ENCODE assay signal across 10 mouse cellular contexts in genomic region chr14:19919789-19920188, GRCm38 (mm10). TPM values are rescaled to one million over a fixed set of nuclear protein-coding genes. Genes with fewer than 3 reads are reported as not detected.
DNase-seq lines count a peak whose midpoint lies in the region; ATAC-seq and TF ChIP-seq lines count a peak whose summit lies in the region.
"Had no signal": no experiment of that assay in that cellular context is flagged by ENCODE, and none has a peak within 500 bp of the region (broad histone marks: within the 10 kb centered on the region; RNA-seq: fewer than 3 reads in every experiment).

No protein-coding gene starts in this region.

- peaks cover 10% of the 10 kb centered on the region; the same call in 1 of the 2 replicates for H3K4me1 ChIP-seq in heart, embryonic 12.5 days (replicated peaks)
- H3K4me1 ChIP-seq in embryonic facial prominence, embryonic 14.5 days (ENCODE audit: control insufficient read depth, insufficient read depth, low read length), result peaks cover 14% of the 10 kb centered on the region
- peaks cover 18% of the 10 kb centered on the region for H3K4me1 ChIP-seq in hindbrain, embryonic 14.5 days (replicated peaks; ENCODE audit: control insufficient read depth, insufficient read depth, low read length)
- peaks cover 33% of the 10 kb centered on the region for H3K4me1 ChIP-seq in midbrain, embryonic 13.5 days (replicated peaks)

- 52% methylated on average over 7 of the region's 7 CpGs for WGBS in heart, embryonic 12.5 days
- 38% methylated on average over 7 of the region's 7 CpGs for WGBS in embryonic facial prominence, embryonic 14.5 days
- 32% methylated on average over 7 of the region's 7 CpGs for WGBS in hindbrain, embryonic 14.5 days
- 48% methylated on average over 7 of the region's 7 CpGs for WGBS in midbrain, embryonic 13.5 days

- H3K27me3 ChIP-seq in heart, embryonic 12.5 days (replicated peaks), result no peaks in the 10 kb centered on the region
- no peaks in the 10 kb centered on the region for H3K27me3 ChIP-seq in embryonic facial prominence, embryonic 14.5 days (replicated peaks; ENCODE audit: control insufficient read depth, insufficient read depth, low read length)
- H3K27me3 ChIP-seq in hindbrain, embryonic 14.5 days (ENCODE audit: control insufficient read depth, insufficient read depth, low read length), result no peaks in the 10 kb centered on the region
- H3K27me3 ChIP-seq in midbrain, embryonic 13.5 days, result no peaks in the 10 kb centered on the region

- 0 out of 2 replicates have a peak overlapping the region, but pooled peaks have one; percentile 7 for H3K4me2 ChIP-seq in heart, embryonic 12.5 days
- H3K4me2 ChIP-seq in embryonic facial prominence, embryonic 14.5 days (ENCODE audit: low read depth, low read length), result no peak overlapping the region
- no peak overlapping the region for H3K4me2 ChIP-seq in hindbrain, embryonic 14.5 days (replicated peaks)
- no peak overlapping the region; the same call in 1 of the 2 replicates for H3K4me2 ChIP-seq in midbrain, embryonic 13.5 days (replicated peaks)

- no peak overlapping the region for H3K27ac ChIP-seq in heart, embryonic 12.5 days (ENCODE audit: poor library complexity, severe bottlenecking)
- H3K27ac ChIP-seq in embryonic facial prominence, embryonic 14.5 days (replicated peaks; ENCODE audit: low read depth, low read length), result peak overlapping the region; percentile 82
- H3K27ac ChIP-seq in hindbrain, embryonic 14.5 days, result peak overlapping the region; percentile 74
- peak overlapping the region; percentile 76 for H3K27ac ChIP-seq in midbrain, embryonic 13.5 days
- H3K27ac ChIP-seq in gastrocnemius, adult 2 months, result no peak overlapping the region

- intact Hi-C loops in gastrocnemius, adult 2 months (cut with DNase I), result no loop called here

- H3K4me3 ChIP-seq in heart, embryonic 12.5 days, result no peak overlapping the region
- H3K4me3 ChIP-seq in embryonic facial prominence, embryonic 14.5 days (ENCODE audit: low read depth, low read length), result no peak overlapping the region
- no peak overlapping the region for H3K4me3 ChIP-seq in hindbrain, embryonic 14.5 days (replicated peaks; ENCODE audit: low read length)
- H3K4me3 ChIP-seq in midbrain, embryonic 13.5 days (replicated peaks), result no peak overlapping the region
- H3K4me3 ChIP-seq in gastrocnemius, adult 2 months, result no peak overlapping the region

- no peak overlapping the region for H3K9ac ChIP-seq in heart, embryonic 12.5 days
- no peak overlapping the region for H3K9ac ChIP-seq in embryonic facial prominence, embryonic 14.5 days (ENCODE audit: low read depth, low read length)
- H3K9ac ChIP-seq in hindbrain, embryonic 14.5 days, result 0 out of 2 replicates have a peak overlapping the region, but pooled peaks have one; percentile 8
- H3K9ac ChIP-seq in midbrain, embryonic 13.5 days (replicated peaks), result 0 out of 2 replicates have a peak overlapping the region, but pooled peaks have one; percentile 46

- no peak for TF ChIP-seq CTCF in gastrocnemius, adult 2 months (IDR thresholded peaks at IDR 0.05)

- H3K36me3 ChIP-seq in heart, embryonic 12.5 days, result peaks cover 2% of the 10 kb centered on the region; the same call in 1 of the 2 replicates
- H3K36me3 ChIP-seq in embryonic facial prominence, embryonic 14.5 days (ENCODE audit: control insufficient read depth, insufficient read depth, low read length), result 0 out of 2 replicates have a peak, but pooled peaks cover 4% of the 10 kb centered on the region
- peaks cover 14% of the 10 kb centered on the region for H3K36me3 ChIP-seq in hindbrain, embryonic 14.5 days (replicated peaks; ENCODE audit: control insufficient read depth, insufficient read depth)
- peaks cover 23% of the 10 kb centered on the region for H3K36me3 ChIP-seq in midbrain, embryonic 13.5 days

- DNase-seq in heart, postnatal 4 days, result no peak
- no peak for DNase-seq in embryonic facial prominence, embryonic 14.5 days (ENCODE audit: low spot score)
- DNase-seq in hindbrain, embryonic 14.5 days (ENCODE audit: low spot score), result no peak
- no peak for DNase-seq in gastrocnemius, adult 2 months
- no peak for DNase-seq in adrenal gland, postnatal 10 days
- no peak for DNase-seq in retina, embryonic 14.5 days (ENCODE audit: low spot score)
- DNase-seq: kidney, postnatal 25 days had no signal

- ATAC-seq in heart, embryonic 12.5 days (ENCODE audit: insufficient number of reproducible peaks, low FRiP score), result no peak
- no peak for ATAC-seq in embryonic facial prominence, embryonic 14.5 days (ENCODE audit: low read depth)
- ATAC-seq in hindbrain, embryonic 14.5 days (ENCODE audit: low FRiP score), result no peak
- ATAC-seq in midbrain, embryonic 13.5 days, result peak; percentile 49
- ATAC-seq: activated CD4-positive, CD25-positive, alpha-beta regulatory T cell, adult 4 months had no signal

- peaks cover 5% of the 10 kb centered on the region; the same call in 1 of the 2 replicates for H3K9me3 ChIP-seq in heart, embryonic 12.5 days (replicated peaks)
- H3K9me3 ChIP-seq in embryonic facial prominence, embryonic 14.5 days (ENCODE audit: control insufficient read depth, low read length), result no peaks in the 10 kb centered on the region
- H3K9me3 ChIP-seq in hindbrain, embryonic 14.5 days (ENCODE audit: control insufficient read depth, low read length), result no peaks in the 10 kb centered on the region
- no peaks in the 10 kb centered on the region for H3K9me3 ChIP-seq in midbrain, embryonic 13.5 days

RNA-seq across cellular contexts. Expression of gene Gng2, which starts 57.6 kb away (rescaled TPM):
- polyA plus RNA-seq in heart, embryonic 12.5 days (2016; fragmentation: Nextera tagmentation; extraction: Ambion mirVana), result 31.2 and 37.7 TPM in 2 replicates
- 10 to 100 TPM; 54.1 to 57.2 TPM for total RNA-seq in heart, postnatal 4 days (2021)
- polyA plus RNA-seq in embryonic facial prominence, embryonic 14.5 days (2014; fragmentation: Nextera tagmentation; extraction: Ambion mirVana), result 59.3 and 63.5 TPM in 2 replicates
- 362 and 393 TPM in 2 replicates for polyA plus RNA-seq in hindbrain, embryonic 14.5 days (2014; fragmentation: Nextera tagmentation; extraction: Ambion mirVana)
- 367 and 370 TPM in 2 replicates for polyA plus RNA-seq in midbrain, embryonic 13.5 days (2015; fragmentation: Nextera tagmentation; extraction: Ambion mirVana)
- total RNA-seq in gastrocnemius, adult 2 months (2021), result 1 to 10 TPM; 3.1 to 4.0 TPM
- 10 to 100 TPM; 43.5 to 55.8 TPM for total RNA-seq in adrenal gland, postnatal 10 days (2021)

Comparison
In these comparisons a context has a peak if more than half of its experiments do, and no peak if none do; other contexts are left out.
1. H3K27ac ChIP-seq: peak in embryonic facial prominence, embryonic 14.5 days (single experiment), hindbrain, embryonic 14.5 days (single experiment) and midbrain, embryonic 13.5 days (single experiment); none in heart, embryonic 12.5 days (single experiment) and gastrocnemius, adult 2 months (single experiment).
2. H3K9ac ChIP-seq: peak in hindbrain, embryonic 14.5 days (single experiment) and midbrain, embryonic 13.5 days (single experiment); none in heart, embryonic 12.5 days (single experiment) and embryonic facial prominence, embryonic 14.5 days (single experiment).